Mouse (Mus musculus) G1E (cell line): Measurements from ENCODE around the gene Klhdc8b.

Experiments used
- CTCF ChIP-seq: IDR thresholded peaks from 2 replicates; pipeline ENCODE4 v1.5.1; 2012; ENCODE audit warnings: low read depth, low read length, inconsistent platforms, mixed read lengths
- GATA1 ChIP-seq: IDR thresholded peaks from 2 replicates; pipeline ENCODE4 v1.6.1; 2012; ENCODE audit warnings: borderline replicate concordance, low read length, inconsistent platforms, mixed read lengths
- GATA2 ChIP-seq: IDR thresholded peaks from 2 replicates; pipeline ENCODE4 v1.6.1; 2012; ENCODE audit warnings: low read depth, low read length, inconsistent platforms, borderline replicate concordance
- POLR2AphosphoS5 ChIP-seq: IDR thresholded peaks from 2 replicates; pipeline ENCODE4 v1.6.1; 2012; ENCODE audit warnings: low read depth, low read length, inconsistent platforms; ENCODE audit not compliant: insufficient replicate concordance
- TAL1 ChIP-seq: conservative IDR thresholded peaks from 2 replicates; pipeline ENCODE4 v1.6.1; 2012; ENCODE audit warnings: low read depth, low read length, inconsistent platforms, mixed read lengths

DNA sequence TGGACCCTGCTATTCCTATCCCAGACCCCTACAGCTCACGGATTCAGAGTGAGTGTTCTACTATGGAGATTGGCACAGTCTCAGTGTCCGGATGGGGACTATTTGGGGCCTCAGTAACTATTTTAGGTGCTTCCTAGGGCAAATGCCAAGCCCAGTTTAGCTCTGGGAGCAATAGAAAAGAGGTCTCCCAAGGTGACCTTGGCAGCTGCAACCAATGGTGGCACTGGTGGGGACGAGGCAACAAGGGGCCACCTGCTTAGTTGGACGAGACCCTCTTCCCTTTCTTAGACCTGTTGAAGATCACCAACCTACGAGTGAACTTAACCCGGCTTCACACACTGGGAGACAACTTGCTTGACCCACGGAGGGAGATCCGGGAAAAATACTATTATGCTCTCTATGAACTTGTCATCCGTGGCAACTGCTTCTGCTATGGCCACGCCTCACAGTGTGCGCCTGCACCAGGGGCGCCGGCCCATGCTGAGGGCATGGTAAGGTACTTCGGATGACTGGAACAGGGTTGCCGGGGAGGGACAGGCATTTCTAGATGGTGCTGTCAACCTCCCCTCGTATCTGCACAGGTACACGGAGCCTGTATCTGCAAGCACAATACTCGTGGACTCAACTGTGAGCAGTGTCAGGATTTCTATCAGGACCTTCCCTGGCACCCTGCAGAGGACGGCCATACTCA lies 20.3 kb upstream of the Klhdc8b start:
- TF ChIP-seq POLR2AphosphoS5 = no peak
- no peak for TF ChIP-seq CTCF
- TF ChIP-seq TAL1 = no peak
- TF ChIP-seq GATA2 = no peak
- no peak for TF ChIP-seq GATA1
